Mouse (Mus musculus) embryonic fibroblast, embryonic 13.5 days (primary cell): ENCODE data around the gene Mylk3. TPM values are rescaled to one million over a fixed set of nuclear protein-coding genes. Genes with fewer than 3 reads are reported as not detected.
A peak's percentile ranks its signal among the peaks of the same experiment; 100 is the strongest.

Experiments
- H3K27ac ChIP-seq: 2 replicates; pipeline ENCODE4 v1.5.1; 2012; ENCODE audit warnings: low read length, control low read depth, inconsistent platforms; ENCODE audit not compliant: insufficient read depth
- H3K4me1 ChIP-seq: 2 replicates; pipeline ENCODE4 v1.6.1; 2011; ENCODE audit warnings: low read length; ENCODE audit not compliant: control insufficient read depth, insufficient read depth
- H3K4me3 ChIP-seq: 2 replicates; pipeline ENCODE4 v1.5.1; 2011; ENCODE audit warnings: mild to moderate bottlenecking, control low read depth, low read length; ENCODE audit not compliant: insufficient read depth
- CTCF ChIP-seq: IDR thresholded peaks from 2 replicates; pipeline ENCODE4 v1.5.1; 2011; ENCODE audit warnings: mild to moderate bottlenecking, control low read depth, low read length, moderate library complexity, borderline replicate concordance; ENCODE audit not compliant: insufficient read depth
- POLR2A ChIP-seq: IDR thresholded peaks from 2 replicates; pipeline ENCODE4 v1.6.1; 2011; ENCODE audit warnings: low read depth, mild to moderate bottlenecking, control low read depth, low read length, moderate library complexity
- polyA plus RNA-seq: library from polyadenylated mRNA; stranded (reverse); fragments of >200 nt; gene quantifications from 2 replicates; pipeline ENCODE4 v1.2.4, GENCODE M21; 2011; ENCODE audit warnings: low read depth; ENCODE audit not compliant: missing spikeins, insufficient read length

Gene Mylk3
- polyA plus RNA-seq, 1 experiment, result 0.37 TPM

GRCm38 (mm10) chr8:85408526-85408925 lies 22.4 kb upstream of the Mylk3 start:
- Histone ChIP-seq H3K4me1 (peaks cover 6% of the 10 kb centered on the region), H3K27ac (peak overlapping the region; percentile 75), H3K4me3 (peak overlapping the region; percentile 1; the same call in 1 of the 2 replicates)
- TF ChIP-seq POLR2A (no peak), CTCF (no peak)

GRCm38 (mm10) chr8:85408053-85408505 lies 21.9 kb upstream of the Mylk3 start:
- Histone ChIP-seq H3K27ac (peak overlapping the region; percentile 75), H3K4me3 (peak overlapping the region; percentile 1; the same call in 1 of the 2 replicates), H3K4me1 (peaks cover 6% of the 10 kb centered on the region)
- no peak for TF ChIP-seq POLR2A
- no peak for TF ChIP-seq CTCF

- no peak for TF ChIP-seq CTCF
- no peak for TF ChIP-seq POLR2A
- H3K4me3 ChIP-seq, result no peak overlapping the region
- H3K27ac ChIP-seq, result no peak overlapping the region
- H3K4me1 ChIP-seq, result peaks cover 6% of the 10 kb centered on the region
These were observed 19.8 kb upstream of the Mylk3 start for GRCm38 (mm10) chr8:85405961-85406360.

- TF ChIP-seq POLR2A (no peak), CTCF (no peak)
- Histone ChIP-seq H3K27ac (no peak overlapping the region), H3K4me3 (no peak overlapping the region), H3K4me1 (peaks cover 6% of the 10 kb centered on the region)
These were observed 19.3 kb upstream of the Mylk3 start for GRCm38 (mm10) chr8:85405418-85405817.

GRCm38 (mm10) chr8:85398548-85398947 lies 12.4 kb upstream of the Mylk3 start:
- Histone ChIP-seq H3K4me1 (no peaks in the 10 kb centered on the region), H3K4me3 (no peak overlapping the region), H3K27ac (no peak overlapping the region)
- no peak for TF ChIP-seq POLR2A
- no peak for TF ChIP-seq CTCF

GRCm38 (mm10) chr8:85397508-85397907 lies 11.4 kb upstream of the Mylk3 start:
- TF ChIP-seq CTCF, result no peak
- TF ChIP-seq POLR2A, result no peak
- H3K27ac ChIP-seq, result no peak overlapping the region

GRCm38 (mm10) chr8:85396432-85397079 lies 10.4 kb upstream of the Mylk3 start:
- Histone ChIP-seq H3K27ac (no peak overlapping the region), H3K4me1 (no peaks in the 10 kb centered on the region), H3K4me3 (no peak overlapping the region)
- TF ChIP-seq POLR2A (no peak), CTCF (no peak)

More at GRCm38 (mm10) chr8:85397508-85397907, 11.4 kb upstream of the Mylk3 start:
- Histone ChIP-seq H3K4me1 (no peaks in the 10 kb centered on the region), H3K4me3 (no peak overlapping the region)

- TF ChIP-seq CTCF (no peak), POLR2A (no peak)
- Histone ChIP-seq H3K4me1 (no peaks in the 10 kb centered on the region), H3K4me3 (no peak overlapping the region), H3K27ac (no peak overlapping the region)
These were observed 9.7 kb upstream of the Mylk3 start for GRCm38 (mm10) chr8:85395681-85396431.

GRCm38 (mm10) chr8:85395017-85395416 lies 8.9 kb upstream of the Mylk3 start:
- H3K4me3 ChIP-seq, result no peak overlapping the region
- no peaks in the 10 kb centered on the region for H3K4me1 ChIP-seq
- no peak overlapping the region for H3K27ac ChIP-seq
- TF ChIP-seq CTCF (no peak), POLR2A (no peak)

GRCm38 (mm10) chr8:85393199-85393598 lies 7.1 kb upstream of the Mylk3 start:
- H3K27ac ChIP-seq, result no peak overlapping the region
- no peaks in the 10 kb centered on the region for H3K4me1 ChIP-seq
- H3K4me3 ChIP-seq, result no peak overlapping the region
- TF ChIP-seq CTCF (no peak), POLR2A (no peak)
